Mouse (Mus musculus) liver, postnatal 0 days (tissue): ENCODE measurements around the gene Trp53i11.

Experiments
- CTCF ChIP-seq: sonication (generic); IDR thresholded peaks from 2 replicates; pipeline ENCODE4 v1.5.1; 2016; ENCODE audit warnings: antibody characterized with exemption, low read depth
- EP300 ChIP-seq: IDR thresholded peaks from 2 replicates; pipeline ENCODE4 v1.6.1; 2016; ENCODE audit warnings: antibody characterized with exemption, low read depth, mild to moderate bottlenecking

DNA sequence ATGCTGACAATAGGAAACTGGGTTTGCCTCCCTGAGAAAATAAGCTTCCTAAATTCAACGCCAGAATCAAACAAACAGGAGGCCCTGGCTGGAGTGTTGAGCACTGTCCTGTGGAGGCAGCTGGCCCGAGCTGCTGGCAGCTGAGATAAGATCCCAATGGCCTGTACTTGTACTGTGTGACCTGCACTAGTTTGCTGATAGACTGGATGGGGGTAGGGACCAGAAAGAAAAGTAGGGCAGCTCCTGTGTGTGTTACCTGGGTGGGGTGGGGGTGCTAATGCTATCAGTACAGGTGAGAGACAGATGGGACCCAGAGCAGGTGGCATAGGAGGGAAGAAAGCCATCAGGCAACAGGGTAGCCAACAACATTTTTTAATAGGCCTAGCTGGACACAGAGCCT, 37.3 kb upstream of the Trp53i11 start:
- TF ChIP-seq EP300, result no peak
- no peak for TF ChIP-seq CTCF
